Mouse (Mus musculus) small intestine, adult 2 months (tissue): ENCODE measurements at regions not wholly inside any gene's neighbourhood (a gene's known extent, or its start where the extent isn't known, plus 50 kb on each side); places are given as distances from the start of the nearest gene placed in this dataset.

Experiments used
- CTCF ChIP-seq: fragments of 200-500 bp; IDR thresholded peaks from 2 replicates; pipeline ENCODE4 v1.5.1; 2012; ENCODE audit warnings: low read depth, mild to moderate bottlenecking, control low read depth, inconsistent platforms, low read length, moderate library complexity, mixed read lengths; ENCODE audit not compliant: insufficient replicate concordance, insufficient read length; ENCODE audit errors: extremely low read depth
- POLR2A ChIP-seq: fragments of 200-500 bp; IDR thresholded peaks from 2 replicates; pipeline ENCODE4 v1.6.1; 2012; ENCODE audit warnings: low read depth, mild to moderate bottlenecking, control low read depth, inconsistent platforms, low read length, moderate library complexity

DNA sequence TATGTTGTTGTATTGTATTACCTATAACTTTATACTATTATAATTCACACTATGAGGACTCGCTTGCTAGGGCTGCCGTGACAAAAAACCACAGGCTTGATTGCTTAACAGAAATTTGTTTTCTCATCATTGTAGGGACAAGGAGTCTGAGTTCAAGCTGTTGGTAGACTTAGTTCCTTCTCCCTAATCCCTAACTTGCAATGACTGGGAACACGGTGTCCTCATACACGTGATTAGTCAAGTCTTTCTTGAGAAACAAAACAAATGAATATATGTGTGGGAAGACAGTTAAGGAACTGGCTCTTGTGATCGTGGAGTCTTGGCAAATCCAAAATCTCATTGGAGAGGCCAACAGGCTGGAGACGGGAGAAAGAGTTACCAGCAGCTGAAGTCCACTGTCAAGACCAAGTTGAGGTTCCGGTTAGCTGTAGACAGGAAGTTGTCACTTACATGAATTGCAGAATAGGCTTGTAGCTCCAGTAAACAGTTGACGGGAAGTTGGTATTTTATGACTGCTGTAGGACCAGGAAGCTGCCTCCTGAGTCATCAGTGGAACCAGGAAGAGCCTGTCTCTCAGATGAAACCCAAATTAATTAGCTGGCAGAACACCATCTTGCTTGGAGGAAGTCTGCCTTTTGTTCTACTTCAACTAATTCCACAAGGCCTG, 144.9 kb upstream of the Zfand5 start:
- TF ChIP-seq POLR2A (no peak), CTCF (no peak)
